Mouse (Mus musculus) G1E (cell line): ENCODE results near the gene Olfr12. TPM values are rescaled to one million over a fixed set of nuclear protein-coding genes. Genes with fewer than 3 reads are reported as not detected.

Experiments
- ATAC-seq: 2 replicates; pipeline ENCODE4 v1.8.0; 2016; ENCODE audit warnings: mild to moderate bottlenecking; ENCODE audit not compliant: insufficient number of reproducible peaks, poor library complexity, low FRiP score, severe bottlenecking; ENCODE audit errors: extremely low read depth
- DNase-seq: peaks from one replicate; pipeline ENCODE4 v3.0.0; 2012; ENCODE audit warnings: low spot score
- H3K27me3 ChIP-seq: 2 replicates; pipeline ENCODE4 v1.6.1; 2012; ENCODE audit warnings: mild to moderate bottlenecking, low read length, inconsistent platforms; ENCODE audit not compliant: insufficient read depth
- H3K36me3 ChIP-seq: replicated peaks from 2 replicates; pipeline ENCODE3; 2012; ENCODE audit warnings: mild to moderate bottlenecking, inconsistent platforms
- H3K4me1 ChIP-seq: 2 replicates; pipeline ENCODE4 v1.6.1; 2012; ENCODE audit warnings: low read depth, low read length, inconsistent platforms, mixed read lengths; ENCODE audit not compliant: insufficient read depth
- H3K4me3 ChIP-seq: 2 replicates; pipeline ENCODE4 v1.5.1; 2012; ENCODE audit warnings: low read depth, mild to moderate bottlenecking, inconsistent platforms, low read length, moderate library complexity, mixed read lengths
- H3K9me3 ChIP-seq: replicated peaks from 2 replicates; pipeline ENCODE4 v1.6.1; 2012; ENCODE audit warnings: inconsistent platforms
- CTCF ChIP-seq: IDR thresholded peaks from 2 replicates; pipeline ENCODE4 v1.5.1; 2012; ENCODE audit warnings: low read depth, low read length, inconsistent platforms, mixed read lengths
- GATA1 ChIP-seq: IDR thresholded peaks from 2 replicates; pipeline ENCODE4 v1.6.1; 2012; ENCODE audit warnings: borderline replicate concordance, low read length, inconsistent platforms, mixed read lengths
- GATA2 ChIP-seq: IDR thresholded peaks from 2 replicates; pipeline ENCODE4 v1.6.1; 2012; ENCODE audit warnings: low read depth, low read length, inconsistent platforms, borderline replicate concordance
- POLR2AphosphoS5 ChIP-seq: IDR thresholded peaks from 2 replicates; pipeline ENCODE4 v1.6.1; 2012; ENCODE audit warnings: low read depth, low read length, inconsistent platforms; ENCODE audit not compliant: insufficient replicate concordance
- TAL1 ChIP-seq: conservative IDR thresholded peaks from 2 replicates; pipeline ENCODE4 v1.6.1; 2012; ENCODE audit warnings: low read depth, low read length, inconsistent platforms, mixed read lengths
- polyA plus RNA-seq: library from polyadenylated mRNA; stranded (reverse); fragments of >175 nt; gene quantifications from 2 replicates; pipeline ENCODE4 v1.2.3, GENCODE M21; 2012
- total RNA-seq, 2 experiments: library from RNA; stranded (forward) in 1 of 2; stranded (reverse) in 1 of 2; fragments of 200-1000 nt in 1 of 2; fragments of >200 nt in 1 of 2; fragmentation: Nextera tagmentation in 1 of 2; gene quantifications; 2 replicates each; pipeline ENCODE4 v1.2.3; 2014 to 2017

Gene Olfr12
- total and polyA plus RNA-seq, 3 experiments: 0.16 TPM; not detected in 2

- Histone ChIP-seq H3K4me1 (no peaks in the 10 kb centered on the region), H3K4me3 (no peak overlapping the region), H3K36me3 (no peaks in the 10 kb centered on the region), H3K27me3 (peaks cover 3% of the 10 kb centered on the region; the same call in 1 of the 2 replicates), H3K9me3 (no peaks in the 10 kb centered on the region)
- ATAC-seq (no peak), DNase-seq (no peak)
- TF ChIP-seq GATA2: no peak
Observed at GRCm38 (mm10) chr1:92607711-92608110, 9.9 kb upstream of the Olfr12 start.

- H3K27me3 ChIP-seq: peaks cover 2% of the 10 kb centered on the region; the same call in 1 of the 2 replicates
- H3K36me3 ChIP-seq: no peaks in the 10 kb centered on the region
- DNase-seq: peak; percentile 10
- H3K9me3 ChIP-seq: no peaks in the 10 kb centered on the region
- H3K4me1 ChIP-seq: no peaks in the 10 kb centered on the region
- peak; percentile 92 for TF ChIP-seq CTCF
- no peak for TF ChIP-seq POLR2AphosphoS5
- TF ChIP-seq GATA2: no peak
- ATAC-seq: no peak
- H3K4me3 ChIP-seq: no peak overlapping the region
Observed at GRCm38 (mm10) chr1:92611008-92611407, 6.6 kb upstream of the Olfr12 start.

- DNase-seq (no peak), ATAC-seq (no peak)
- Histone ChIP-seq H3K4me1 (no peaks in the 10 kb centered on the region), H3K9me3 (no peaks in the 10 kb centered on the region), H3K4me3 (no peak overlapping the region), H3K27me3 (peaks cover 9% of the 10 kb centered on the region), H3K36me3 (no peaks in the 10 kb centered on the region)
- TF ChIP-seq GATA1: no peak
- TF ChIP-seq CTCF: no peak
- TF ChIP-seq TAL1: no peak
- TF ChIP-seq POLR2AphosphoS5: no peak
- no peak for TF ChIP-seq GATA2
Observed at GRCm38 (mm10) chr1:92613175-92613574, 4.4 kb upstream of the Olfr12 start.

GRCm38 (mm10) chr1:92614516-92614915, 3.1 kb upstream of the Olfr12 start:
- no peak for TF ChIP-seq POLR2AphosphoS5
- no peak for TF ChIP-seq TAL1
- TF ChIP-seq CTCF: no peak
- no peak for TF ChIP-seq GATA1
- no peak for TF ChIP-seq GATA2
- Histone ChIP-seq H3K9me3 (no peaks in the 10 kb centered on the region), H3K4me3 (no peak overlapping the region), H3K4me1 (no peaks in the 10 kb centered on the region), H3K36me3 (no peaks in the 10 kb centered on the region), H3K27me3 (peaks cover 20% of the 10 kb centered on the region)
- no peak for ATAC-seq
- DNase-seq: no peak

GRCm38 (mm10) chr1:92616046-92616445, 1.5 kb upstream of the Olfr12 start:
- no peaks in the 10 kb centered on the region for H3K9me3 ChIP-seq
- DNase-seq: no peak
- peaks cover 26% of the 10 kb centered on the region for H3K27me3 ChIP-seq
- no peaks in the 10 kb centered on the region for H3K4me1 ChIP-seq
- H3K4me3 ChIP-seq: no peak overlapping the region
- no peak for ATAC-seq
- H3K36me3 ChIP-seq: no peaks in the 10 kb centered on the region
- no peak for TF ChIP-seq TAL1
- no peak for TF ChIP-seq CTCF
- TF ChIP-seq GATA2: no peak
- TF ChIP-seq POLR2AphosphoS5: no peak
- TF ChIP-seq GATA1: no peak

- TF ChIP-seq GATA1: no peak
- TF ChIP-seq GATA2: no peak
- no peak for TF ChIP-seq CTCF
- no peak for TF ChIP-seq POLR2AphosphoS5
- no peak for ATAC-seq
- Histone ChIP-seq H3K4me3 (no peak overlapping the region), H3K27me3 (peaks cover 26% of the 10 kb centered on the region), H3K9me3 (no peaks in the 10 kb centered on the region), H3K4me1 (no peaks in the 10 kb centered on the region; the same call in 1 of the 2 replicates), H3K36me3 (no peaks in the 10 kb centered on the region)
- no peak for DNase-seq
Observed at GRCm38 (mm10) chr1:92618360-92618759, 772 bp downstream of the Olfr12 start.

GRCm38 (mm10) chr1:92628227-92628626, 10.6 kb downstream of the Olfr12 start:
- TF ChIP-seq TAL1 (no peak), GATA1 (no peak), POLR2AphosphoS5 (no peak), CTCF (no peak), GATA2 (no peak)
- Histone ChIP-seq H3K27me3 (peaks cover 13% of the 10 kb centered on the region), H3K9me3 (no peaks in the 10 kb centered on the region), H3K4me1 (no peaks in the 10 kb centered on the region), H3K4me3 (no peak overlapping the region), H3K36me3 (no peaks in the 10 kb centered on the region)
- ATAC-seq: no peak
- no peak for DNase-seq
